Mouse (Mus musculus): ENCODE data around the gene Lpar5. TPM values are rescaled to one million over a fixed set of nuclear protein-coding genes. Genes with fewer than 3 reads are reported as not detected.
"Not testable (repeated sequence)": the region's sequence is repeated elsewhere in the genome, so short reads cannot be mapped to it uniquely, and the experiment has no call there.

The Lpar5 gene
- polyA plus RNA-seq (2014; fragmentation: Nextera tagmentation; extraction: Ambion mirVana) = 0.50 and 0.51 TPM in 2 replicates

- Histone ChIP-seq H3K4me2 (replicated peaks) (no peak within 1 kb of the TSS), H3K27me3 (ENCODE audit: control insufficient read depth, insufficient read depth, low read length) (no peaks in the 10 kb centered on the region), H3K36me3 (replicated peaks; ENCODE audit: control insufficient read depth, insufficient read depth) (no peaks in the 10 kb centered on the region), H3K9me3 (ENCODE audit: control insufficient read depth, low read length) (no peaks in the 10 kb centered on the region), H3K27ac (no peak within 1 kb of the TSS), H3K9ac (no peak within 1 kb of the TSS), H3K4me1 (replicated peaks; ENCODE audit: control insufficient read depth, insufficient read depth, low read length) (peaks cover 10% of the 10 kb centered on the region), H3K4me3 (replicated peaks; ENCODE audit: low read length) (no peak within 1 kb of the TSS)
- no peak for ATAC-seq (ENCODE audit: low FRiP score)
- DNase-seq (ENCODE audit: low spot score) = no peak
- 60% methylated on average over 8 of the region's 8 CpGs for WGBS
Observed at GRCm38 (mm10) chr6:125067571-125067995, at the start of gene Lpar5. Gene Lpar5 (plus strand): TSS chr6:125067920.

GRCm38 (mm10) chr6:125030532-125030931 lies 37.2 kb upstream of the Lpar5 start:
- not testable (repeated sequence) for H3K4me2 ChIP-seq (replicated peaks); H3K27ac ChIP-seq; H3K9ac ChIP-seq; H3K27me3 ChIP-seq (ENCODE audit: control insufficient read depth, insufficient read depth, low read length); ATAC-seq (ENCODE audit: low FRiP score); H3K4me1 ChIP-seq (replicated peaks; ENCODE audit: control insufficient read depth, insufficient read depth, low read length); H3K4me3 ChIP-seq (replicated peaks; ENCODE audit: low read length); H3K9me3 ChIP-seq (ENCODE audit: control insufficient read depth, low read length)
- H3K36me3 ChIP-seq (replicated peaks; ENCODE audit: control insufficient read depth, insufficient read depth) = peaks cover 81% of the 10 kb centered on the region
- DNase-seq (ENCODE audit: low spot score) = peak; percentile 36
- whole genome bisulfite sequencing = 26% methylated on average over 6 of the region's 9 CpGs

- WGBS = 91% methylated on average over 16 of the region's 16 CpGs
- H3K9me3 ChIP-seq (ENCODE audit: control insufficient read depth, low read length) = no peaks in the 10 kb centered on the region
- H3K4me2 ChIP-seq (replicated peaks) = no peak overlapping the region
- peaks cover 80% of the 10 kb centered on the region for H3K36me3 ChIP-seq (replicated peaks; ENCODE audit: control insufficient read depth, insufficient read depth)
- ATAC-seq (ENCODE audit: low FRiP score) = peak; percentile 43; the same call in 1 of the 2 replicates
- H3K27ac ChIP-seq = no peak overlapping the region
- no peak overlapping the region for H3K9ac ChIP-seq
- no peaks in the 10 kb centered on the region for H3K27me3 ChIP-seq (ENCODE audit: control insufficient read depth, insufficient read depth, low read length)
- no peak for DNase-seq (ENCODE audit: low spot score)
- H3K4me3 ChIP-seq (replicated peaks; ENCODE audit: low read length) = no peak overlapping the region
- H3K4me1 ChIP-seq (replicated peaks; ENCODE audit: control insufficient read depth, insufficient read depth, low read length) = no peaks in the 10 kb centered on the region
Observed at GRCm38 (mm10) chr6:125031604-125032003, 36.1 kb upstream of the Lpar5 start.

GRCm38 (mm10) chr6:125038666-125039065 lies 29.1 kb upstream of the Lpar5 start:
- Histone ChIP-seq H3K9ac (no peak overlapping the region), H3K4me2 (replicated peaks) (peak overlapping the region; percentile 85), H3K4me3 (replicated peaks; ENCODE audit: low read length) (no peak overlapping the region), H3K27me3 (ENCODE audit: control insufficient read depth, insufficient read depth, low read length) (no peaks in the 10 kb centered on the region), H3K4me1 (replicated peaks; ENCODE audit: control insufficient read depth, insufficient read depth, low read length) (peaks cover 10% of the 10 kb centered on the region; the same call in 1 of the 2 replicates), H3K27ac (peak overlapping the region; percentile 60; the same call in 1 of the 2 replicates), H3K36me3 (replicated peaks; ENCODE audit: control insufficient read depth, insufficient read depth) (peaks cover 47% of the 10 kb centered on the region), H3K9me3 (ENCODE audit: control insufficient read depth, low read length) (no peaks in the 10 kb centered on the region)
- WGBS = 92% methylated on average over 4 of the region's 4 CpGs
- DNase-seq (ENCODE audit: low spot score) = no peak
- no peak for ATAC-seq (ENCODE audit: low FRiP score)

DNA sequence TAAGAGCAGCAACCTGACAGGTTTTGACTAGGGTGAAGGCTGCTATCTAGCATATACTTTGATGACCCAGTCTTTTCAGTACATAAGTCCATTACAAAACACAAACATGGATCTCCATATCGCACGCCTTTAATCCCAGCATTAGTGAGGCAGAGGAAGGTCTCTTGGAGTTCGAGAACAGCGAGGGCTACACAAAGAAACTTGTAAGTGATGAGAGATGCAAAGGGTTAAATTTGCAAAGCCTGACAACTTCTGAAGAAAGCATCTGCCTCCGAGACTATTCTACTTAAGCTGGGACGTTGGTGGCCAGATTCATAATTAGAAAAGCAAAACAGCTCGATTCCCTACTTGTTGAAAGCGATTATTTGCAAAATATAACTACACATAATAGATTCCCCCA lies 28.6 kb upstream of the Lpar5 start:
- H3K36me3 ChIP-seq (replicated peaks; ENCODE audit: control insufficient read depth, insufficient read depth) = peaks cover 47% of the 10 kb centered on the region
- no peaks in the 10 kb centered on the region for H3K27me3 ChIP-seq (ENCODE audit: control insufficient read depth, insufficient read depth, low read length)
- H3K4me3 ChIP-seq (replicated peaks; ENCODE audit: low read length) = peak overlapping the region; percentile 69
- H3K9me3 ChIP-seq (ENCODE audit: control insufficient read depth, low read length) = no peaks in the 10 kb centered on the region
- peaks cover 10% of the 10 kb centered on the region; the same call in 1 of the 2 replicates for H3K4me1 ChIP-seq (replicated peaks; ENCODE audit: control insufficient read depth, insufficient read depth, low read length)
- WGBS = 6% methylated on average over 8 of the region's 8 CpGs
- peak overlapping the region; percentile 48 for H3K9ac ChIP-seq
- DNase-seq (ENCODE audit: low spot score) (no peak), ATAC-seq (ENCODE audit: low FRiP score) (peak; percentile 40)
- peak overlapping the region; percentile 60; the same call in 1 of the 2 replicates for H3K27ac ChIP-seq
- peak overlapping the region; percentile 85 for H3K4me2 ChIP-seq (replicated peaks)

DNA sequence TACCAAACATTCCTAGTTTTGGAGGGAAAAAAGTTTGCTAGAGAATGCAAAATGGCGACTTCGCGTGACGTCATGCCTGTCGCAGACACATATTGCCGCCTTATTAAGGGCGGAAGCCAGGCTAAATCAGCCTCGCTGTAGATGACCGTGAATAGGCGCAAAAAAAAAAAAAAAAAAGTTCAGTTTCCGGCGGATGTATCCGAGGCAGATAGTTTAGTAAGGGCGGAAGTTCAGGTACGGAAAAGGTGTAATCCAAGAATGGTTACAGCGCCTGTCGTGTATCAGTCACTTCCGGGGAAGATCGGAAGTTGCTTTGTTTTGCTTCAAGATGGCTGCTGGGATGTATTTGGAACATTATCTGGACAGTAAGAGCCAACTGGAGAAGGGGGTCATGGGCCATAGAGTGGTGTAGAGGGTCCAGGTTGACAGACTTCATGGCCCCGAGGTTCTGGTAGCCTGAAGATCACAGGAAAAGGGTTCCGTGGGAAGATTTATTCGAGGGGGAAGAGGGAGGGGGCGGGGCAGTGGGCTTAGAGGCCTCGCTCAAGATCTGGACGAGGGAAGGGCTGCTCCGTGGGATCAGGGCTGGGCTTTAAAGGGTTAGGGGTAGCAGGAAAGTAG lies 28.1 kb upstream of the Lpar5 start, which contains the start of gene Ing4:
Ing4 (plus strand) TSS at position 228 of the 621 bp plus-strand sequence.
- Histone ChIP-seq H3K36me3 (replicated peaks; ENCODE audit: control insufficient read depth, insufficient read depth) (peaks cover 47% of the 10 kb centered on the region), H3K9ac (peak within 1 kb of the TSS; percentile 78), H3K9me3 (ENCODE audit: control insufficient read depth, low read length) (no peaks in the 10 kb centered on the region), H3K27ac (peak within 1 kb of the TSS; percentile 79), H3K4me1 (replicated peaks; ENCODE audit: control insufficient read depth, insufficient read depth, low read length) (peaks cover 10% of the 10 kb centered on the region; the same call in 1 of the 2 replicates), H3K27me3 (ENCODE audit: control insufficient read depth, insufficient read depth, low read length) (no peaks in the 10 kb centered on the region), H3K4me2 (replicated peaks) (peak within 1 kb of the TSS; percentile 85), H3K4me3 (replicated peaks; ENCODE audit: low read length) (peak within 1 kb of the TSS; percentile 69)
- under 1% methylated on average over 26 of the region's 26 CpGs for WGBS
- ATAC-seq (ENCODE audit: low FRiP score) (peak; percentile 96), DNase-seq (ENCODE audit: low spot score) (peak; percentile 98)

DNA sequence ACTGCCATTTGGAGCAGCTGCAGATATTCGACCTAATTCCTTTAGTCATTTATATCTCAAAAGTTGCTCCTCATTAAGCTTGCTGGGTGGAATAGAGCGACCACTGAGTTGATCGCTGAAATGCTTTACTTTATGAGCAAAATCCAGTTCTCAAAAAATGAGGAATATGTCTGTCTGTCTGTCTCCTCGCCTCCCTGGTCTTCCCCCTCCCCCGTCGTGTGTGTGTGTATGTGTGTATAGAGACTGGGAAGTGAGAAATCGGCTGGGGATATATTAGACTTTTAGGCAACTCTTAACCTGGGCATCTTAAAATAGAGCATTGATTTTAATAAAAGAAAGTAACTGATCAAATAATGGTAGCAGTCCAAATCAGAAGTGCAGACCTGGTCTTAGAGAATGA lies 27.5 kb upstream of the Lpar5 start:
- 20% methylated on average over 7 of the region's 7 CpGs for WGBS
- Histone ChIP-seq H3K4me2 (replicated peaks) (peak overlapping the region; percentile 85), H3K36me3 (replicated peaks; ENCODE audit: control insufficient read depth, insufficient read depth) (peaks cover 47% of the 10 kb centered on the region), H3K4me3 (replicated peaks; ENCODE audit: low read length) (peak overlapping the region; percentile 69), H3K4me1 (replicated peaks; ENCODE audit: control insufficient read depth, insufficient read depth, low read length) (peaks cover 10% of the 10 kb centered on the region; the same call in 1 of the 2 replicates), H3K9ac (peak overlapping the region; percentile 78), H3K9me3 (ENCODE audit: control insufficient read depth, low read length) (no peaks in the 10 kb centered on the region), H3K27ac (peak overlapping the region; percentile 79), H3K27me3 (ENCODE audit: control insufficient read depth, insufficient read depth, low read length) (no peaks in the 10 kb centered on the region)
- DNase-seq (ENCODE audit: low spot score) (no peak), ATAC-seq (ENCODE audit: low FRiP score) (no peak)

GRCm38 (mm10) chr6:125041047-125041446 lies 26.7 kb upstream of the Lpar5 start:
- Histone ChIP-seq H3K36me3 (replicated peaks; ENCODE audit: control insufficient read depth, insufficient read depth) (peaks cover 47% of the 10 kb centered on the region), H3K9me3 (ENCODE audit: control insufficient read depth, low read length) (no peaks in the 10 kb centered on the region), H3K4me2 (replicated peaks) (peak overlapping the region; percentile 85; the same call in 1 of the 2 replicates), H3K27me3 (ENCODE audit: control insufficient read depth, insufficient read depth, low read length) (no peaks in the 10 kb centered on the region), H3K4me3 (replicated peaks; ENCODE audit: low read length) (0 out of 2 replicates have a peak overlapping the region, but pooled peaks have one; percentile 69), H3K4me1 (replicated peaks; ENCODE audit: control insufficient read depth, insufficient read depth, low read length) (peaks cover 10% of the 10 kb centered on the region; the same call in 1 of the 2 replicates), H3K27ac (no peak overlapping the region), H3K9ac (no peak overlapping the region)
- WGBS = 93% methylated on average over 7 of the region's 7 CpGs
- DNase-seq (ENCODE audit: low spot score) (no peak), ATAC-seq (ENCODE audit: low FRiP score) (no peak)

DNA sequence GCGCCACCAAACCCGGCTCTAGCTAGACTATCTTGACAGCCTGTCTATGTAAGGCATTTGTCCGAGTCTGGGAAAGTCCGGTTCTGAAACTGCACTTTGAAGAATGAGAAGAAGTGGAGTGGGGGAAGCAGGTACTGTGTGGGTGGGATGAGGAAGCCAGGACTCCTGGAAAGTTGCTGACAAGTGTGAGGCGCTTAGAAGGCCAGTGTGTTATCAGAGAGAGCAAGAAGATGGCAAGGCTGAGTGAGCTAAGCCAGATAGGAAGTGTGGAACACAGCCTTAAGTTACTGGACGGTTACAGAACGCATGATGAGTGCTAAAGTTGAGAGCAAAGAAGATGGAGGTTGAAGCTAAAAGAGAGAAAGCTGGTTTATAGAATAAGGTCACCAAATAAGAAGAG lies 25.6 kb upstream of the Lpar5 start:
- no peak for ATAC-seq (ENCODE audit: low FRiP score)
- WGBS = 94% methylated on average over 7 of the region's 7 CpGs
- H3K4me1 ChIP-seq (replicated peaks; ENCODE audit: control insufficient read depth, insufficient read depth, low read length) = peaks cover 10% of the 10 kb centered on the region; the same call in 1 of the 2 replicates

More for the DNA sequence above, 25.6 kb upstream of the Lpar5 start:
- no peak overlapping the region for H3K27ac ChIP-seq
- DNase-seq (ENCODE audit: low spot score) = no peak
- H3K36me3 ChIP-seq (replicated peaks; ENCODE audit: control insufficient read depth, insufficient read depth) = peaks cover 48% of the 10 kb centered on the region
- no peak overlapping the region for H3K4me2 ChIP-seq (replicated peaks)
- H3K4me3 ChIP-seq (replicated peaks; ENCODE audit: low read length) = no peak overlapping the region
- no peaks in the 10 kb centered on the region for H3K27me3 ChIP-seq (ENCODE audit: control insufficient read depth, insufficient read depth, low read length)
- H3K9ac ChIP-seq = no peak overlapping the region
- no peaks in the 10 kb centered on the region for H3K9me3 ChIP-seq (ENCODE audit: control insufficient read depth, low read length)

Data from hindbrain, embryonic 14.5 days (tissue).